Mouse (Mus musculus): ENCODE measurements around the gene Galnt18. TPM values are rescaled to one million over a fixed set of nuclear protein-coding genes. Genes with fewer than 3 reads are reported as not detected.

Gene Galnt18
- polyA plus RNA-seq, 1 experiment from 2014 or later: 13.6 TPM

GRCm38 (mm10) chr7:111483896-111484295 is 295.9 kb downstream of the Galnt18 start:
- H3K27me3 ChIP-seq (ENCODE audit: control insufficient read depth, insufficient read depth, low read length): no peaks in the 10 kb centered on the region
- no peak overlapping the region for H3K4me3 ChIP-seq (ENCODE audit: control insufficient read depth in 1 of 2, insufficient read depth in 1 of 2, low read depth in 1 of 2, low read length in 2 of 2)
- no peak overlapping the region for H3K9ac ChIP-seq (ENCODE audit: low read length)
- WGBS: 71% methylated on average over 4 of the region's 4 CpGs
- no peak for ATAC-seq (ENCODE audit: insufficient number of reproducible peaks, insufficient read depth, low FRiP score, low read depth)
- H3K9me3 ChIP-seq (ENCODE audit: control insufficient read depth, low read length): no peaks in the 10 kb centered on the region
- no peak overlapping the region for H3K4me2 ChIP-seq (ENCODE audit: low read length)
- H3K4me1 ChIP-seq (ENCODE audit: control insufficient read depth in 2 of 2, insufficient read depth in 2 of 2, low read length in 2 of 2): 0 out of 4 replicates have a peak, but pooled peaks cover 0 to 2% of the 10 kb centered on the region in 2 experiments
- no peaks in the 10 kb centered on the region for H3K36me3 ChIP-seq (ENCODE audit: control insufficient read depth, insufficient read depth, low read length)
- 0 out of 4 replicates have a peak overlapping the region, but pooled peaks of 1 of the 2 experiments have one; percentile 2 for H3K27ac ChIP-seq (replicated peaks in 1 of 2; ENCODE audit: control insufficient read depth in 1 of 2, insufficient read depth in 1 of 2, low read depth in 2 of 2, low read length in 2 of 2)

DNA sequence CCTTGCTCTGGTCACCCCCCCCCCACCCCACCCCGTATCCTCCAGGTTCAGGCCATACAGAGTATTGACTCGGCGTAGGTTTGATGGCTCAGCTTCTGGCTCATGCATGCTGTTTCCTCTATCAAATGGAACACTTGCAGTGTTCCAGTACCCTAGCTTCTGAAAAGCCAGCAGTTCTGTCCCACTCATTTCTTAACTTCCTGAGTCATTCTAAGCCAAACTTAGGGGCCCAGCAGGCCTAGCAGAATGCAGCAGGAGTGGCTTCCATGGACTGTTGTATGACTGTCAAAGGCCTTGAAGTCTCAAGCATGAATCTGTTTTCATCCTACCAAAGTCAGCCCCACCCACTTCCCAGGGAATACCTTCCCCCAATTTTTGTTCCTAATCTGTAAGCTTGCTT is 296.5 kb downstream of the Galnt18 start:
- no peak for ATAC-seq (ENCODE audit: insufficient number of reproducible peaks, insufficient read depth, low FRiP score, low read depth)
- H3K4me3 ChIP-seq (ENCODE audit: control insufficient read depth in 1 of 2, insufficient read depth in 1 of 2, low read depth in 1 of 2, low read length in 2 of 2): no peak overlapping the region
- H3K9ac ChIP-seq (ENCODE audit: low read length): no peak overlapping the region
- H3K4me2 ChIP-seq (ENCODE audit: low read length): no peak overlapping the region
- no peaks in the 10 kb centered on the region for H3K36me3 ChIP-seq (ENCODE audit: control insufficient read depth, insufficient read depth, low read length)
- H3K27ac ChIP-seq (replicated peaks in 1 of 2; ENCODE audit: control insufficient read depth in 1 of 2, insufficient read depth in 1 of 2, low read depth in 2 of 2, low read length in 2 of 2): 0 out of 4 replicates have a peak overlapping the region, but pooled peaks of 1 of the 2 experiments have one; percentile 2
- 95% methylated on average over 3 of the region's 3 CpGs for WGBS
- H3K27me3 ChIP-seq (ENCODE audit: control insufficient read depth, insufficient read depth, low read length): no peaks in the 10 kb centered on the region
- H3K4me1 ChIP-seq (ENCODE audit: control insufficient read depth in 2 of 2, insufficient read depth in 2 of 2, low read length in 2 of 2): 0 out of 4 replicates have a peak, but pooled peaks cover 0 to 2% of the 10 kb centered on the region in 2 experiments
- H3K9me3 ChIP-seq (ENCODE audit: control insufficient read depth, low read length): no peaks in the 10 kb centered on the region

DNA sequence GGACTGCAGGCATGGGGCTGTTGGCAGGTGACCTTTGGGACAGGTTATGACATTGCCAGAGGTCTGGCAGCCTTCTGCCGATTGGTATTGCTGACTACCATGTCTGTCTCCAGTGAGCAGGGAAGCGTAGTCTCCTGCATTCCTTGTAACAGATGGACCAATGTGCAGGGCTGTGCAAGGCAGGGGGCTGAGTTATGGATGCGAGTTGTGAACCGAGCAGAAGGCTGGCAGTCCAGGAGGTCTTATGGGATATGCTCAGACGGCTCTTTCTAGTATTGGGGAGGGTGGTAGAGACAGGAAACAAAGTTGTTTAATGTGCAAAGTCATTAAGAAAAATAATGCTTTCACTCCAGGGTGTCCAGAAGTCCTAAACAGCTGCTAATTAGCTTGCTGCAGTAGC is 312.1 kb downstream of the Galnt18 start:
- WGBS: 71% methylated on average over 5 of the region's 5 CpGs
- H3K4me2 ChIP-seq (ENCODE audit: low read length): no peak overlapping the region
- H3K27me3 ChIP-seq (ENCODE audit: control insufficient read depth, insufficient read depth, low read length): no peaks in the 10 kb centered on the region
- H3K4me3 ChIP-seq (ENCODE audit: control insufficient read depth in 1 of 2, insufficient read depth in 1 of 2, low read depth in 1 of 2, low read length in 2 of 2): no peak overlapping the region
- H3K9me3 ChIP-seq (ENCODE audit: control insufficient read depth, low read length): no peaks in the 10 kb centered on the region
- H3K27ac ChIP-seq (replicated peaks in 1 of 2; ENCODE audit: control insufficient read depth in 1 of 2, insufficient read depth in 1 of 2, low read depth in 2 of 2, low read length in 2 of 2): no peak overlapping the region
- no peaks in the 10 kb centered on the region for H3K36me3 ChIP-seq (ENCODE audit: control insufficient read depth, insufficient read depth, low read length)
- no peak overlapping the region for H3K9ac ChIP-seq (ENCODE audit: low read length)
- no peaks in the 10 kb centered on the region for H3K4me1 ChIP-seq (ENCODE audit: control insufficient read depth in 2 of 2, insufficient read depth in 2 of 2, low read length in 2 of 2)
- no peak for ATAC-seq (ENCODE audit: insufficient number of reproducible peaks, insufficient read depth, low FRiP score, low read depth)

DNA sequence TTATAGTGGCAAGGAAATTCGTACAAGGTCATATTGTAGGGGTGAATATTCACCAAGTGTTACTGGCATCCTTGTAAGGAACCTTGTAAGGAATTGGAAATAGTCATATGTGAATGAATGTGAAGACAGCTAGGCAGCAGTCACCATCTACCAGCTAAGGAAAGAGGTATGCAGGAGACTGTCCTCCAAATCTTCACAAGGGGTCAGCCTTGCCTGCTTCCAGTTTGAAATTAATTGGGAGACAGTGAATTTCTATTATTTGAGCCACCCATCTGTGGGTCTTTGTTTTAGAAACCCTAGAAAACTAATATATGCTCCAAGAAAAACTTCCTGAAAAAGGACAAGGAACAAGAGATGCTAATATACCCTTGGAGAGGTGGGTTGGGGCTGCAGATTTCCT is 313.1 kb downstream of the Galnt18 start:
- Histone ChIP-seq H3K36me3 (ENCODE audit: control insufficient read depth, insufficient read depth, low read length) (no peaks in the 10 kb centered on the region), H3K27ac (replicated peaks in 1 of 2; ENCODE audit: control insufficient read depth in 1 of 2, insufficient read depth in 1 of 2, low read depth in 2 of 2, low read length in 2 of 2) (no peak overlapping the region), H3K27me3 (ENCODE audit: control insufficient read depth, insufficient read depth, low read length) (no peaks in the 10 kb centered on the region), H3K9ac (ENCODE audit: low read length) (no peak overlapping the region), H3K9me3 (ENCODE audit: control insufficient read depth, low read length) (no peaks in the 10 kb centered on the region), H3K4me2 (ENCODE audit: low read length) (no peak overlapping the region), H3K4me3 (ENCODE audit: control insufficient read depth in 1 of 2, insufficient read depth in 1 of 2, low read depth in 1 of 2, low read length in 2 of 2) (no peak overlapping the region), H3K4me1 (ENCODE audit: control insufficient read depth in 2 of 2, insufficient read depth in 2 of 2, low read length in 2 of 2) (no peaks in the 10 kb centered on the region)
- no peak for ATAC-seq (ENCODE audit: insufficient number of reproducible peaks, insufficient read depth, low FRiP score, low read depth)
- WGBS: 66% methylated on average over 1 of the region's 1 CpGs

DNA sequence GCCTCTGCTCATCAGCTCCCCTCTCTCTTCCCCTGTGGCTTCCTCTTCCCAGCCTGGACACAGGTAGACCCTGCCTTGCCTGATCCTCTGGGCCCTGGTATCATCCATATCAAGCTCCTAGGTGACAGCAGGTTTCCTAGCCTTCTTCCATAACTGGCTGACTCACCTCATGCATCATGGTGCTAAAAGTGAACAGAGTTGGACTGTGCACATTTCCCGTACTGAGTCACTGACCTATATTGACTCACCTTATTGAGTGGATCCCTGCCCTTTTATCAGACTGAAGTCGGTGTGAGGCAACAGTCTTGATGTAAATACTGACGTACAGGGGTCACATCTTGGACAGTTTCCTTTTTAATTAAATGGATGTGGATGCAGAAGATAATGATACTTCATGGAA is 313.7 kb downstream of the Galnt18 start:
- Histone ChIP-seq H3K9ac (ENCODE audit: low read length) (no peak overlapping the region), H3K4me2 (ENCODE audit: low read length) (no peak overlapping the region), H3K36me3 (ENCODE audit: control insufficient read depth, insufficient read depth, low read length) (no peaks in the 10 kb centered on the region), H3K4me3 (ENCODE audit: control insufficient read depth in 1 of 2, insufficient read depth in 1 of 2, low read depth in 1 of 2, low read length in 2 of 2) (no peak overlapping the region), H3K27ac (replicated peaks in 1 of 2; ENCODE audit: control insufficient read depth in 1 of 2, insufficient read depth in 1 of 2, low read depth in 2 of 2, low read length in 2 of 2) (no peak overlapping the region), H3K9me3 (ENCODE audit: control insufficient read depth, low read length) (no peaks in the 10 kb centered on the region), H3K27me3 (ENCODE audit: control insufficient read depth, insufficient read depth, low read length) (no peaks in the 10 kb centered on the region), H3K4me1 (ENCODE audit: control insufficient read depth in 2 of 2, insufficient read depth in 2 of 2, low read length in 2 of 2) (no peaks in the 10 kb centered on the region)
- WGBS: 74% methylated on average over 3 of the region's 3 CpGs
- no peak for ATAC-seq (ENCODE audit: insufficient number of reproducible peaks, insufficient read depth, low FRiP score, low read depth)

DNA sequence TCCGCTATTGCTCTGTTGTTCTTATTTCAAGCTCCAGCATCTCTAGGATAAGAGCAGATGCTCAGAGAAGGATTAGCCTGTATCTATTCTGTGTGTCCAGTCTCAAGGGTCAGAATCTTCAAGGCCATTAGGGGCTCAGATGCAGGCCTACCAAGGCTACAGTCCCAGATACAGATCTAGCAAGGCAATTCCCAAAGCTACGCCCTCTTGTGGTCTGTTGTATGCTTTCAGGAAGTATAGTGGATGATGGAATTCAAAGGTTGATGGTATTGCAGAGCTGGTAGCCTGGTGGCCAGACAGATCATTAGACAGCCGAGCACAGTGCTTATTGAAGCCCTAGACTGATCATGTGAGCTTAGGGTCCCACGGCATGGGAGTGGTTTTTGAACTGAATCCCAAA is 320.1 kb downstream of the Galnt18 start:
- Histone ChIP-seq H3K4me2 (ENCODE audit: low read length) (no peak overlapping the region), H3K4me3 (ENCODE audit: control insufficient read depth in 1 of 2, insufficient read depth in 1 of 2, low read depth in 1 of 2, low read length in 2 of 2) (no peak overlapping the region), H3K9ac (ENCODE audit: low read length) (no peak overlapping the region), H3K4me1 (ENCODE audit: control insufficient read depth in 2 of 2, insufficient read depth in 2 of 2, low read length in 2 of 2) (no peaks in the 10 kb centered on the region), H3K27me3 (ENCODE audit: control insufficient read depth, insufficient read depth, low read length) (no peaks in the 10 kb centered on the region), H3K36me3 (ENCODE audit: control insufficient read depth, insufficient read depth, low read length) (no peaks in the 10 kb centered on the region), H3K9me3 (ENCODE audit: control insufficient read depth, low read length) (0 out of 2 replicates have a peak, but pooled peaks cover 4% of the 10 kb centered on the region), H3K27ac (replicated peaks in 1 of 2; ENCODE audit: control insufficient read depth in 1 of 2, insufficient read depth in 1 of 2, low read depth in 2 of 2, low read length in 2 of 2) (no peak overlapping the region)
- no peak for ATAC-seq (ENCODE audit: insufficient number of reproducible peaks, insufficient read depth, low FRiP score, low read depth)
- WGBS: 81% methylated on average over 4 of the region's 4 CpGs

DNA sequence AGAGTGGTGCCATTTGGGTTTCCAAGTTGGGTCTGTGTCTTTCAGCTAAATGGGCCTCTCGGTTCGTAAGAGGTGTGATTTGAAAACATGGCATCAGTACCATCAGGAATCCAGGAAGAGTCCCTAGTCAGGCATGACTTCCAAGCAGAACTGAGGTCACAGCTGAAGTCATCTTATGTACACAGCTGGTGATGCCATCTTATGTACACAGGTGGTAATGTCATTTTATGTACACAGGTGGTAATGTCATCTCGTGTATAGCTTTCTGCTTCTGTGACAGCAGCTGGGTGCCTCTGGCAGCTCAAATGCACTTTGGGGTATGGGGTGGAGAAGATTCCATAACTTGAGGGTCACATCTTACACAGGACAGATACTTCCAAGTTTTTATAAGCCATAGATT is 323.8 kb downstream of the Galnt18 start:
- Histone ChIP-seq H3K9me3 (ENCODE audit: control insufficient read depth, low read length) (0 out of 2 replicates have a peak, but pooled peaks cover 4% of the 10 kb centered on the region), H3K27me3 (ENCODE audit: control insufficient read depth, insufficient read depth, low read length) (no peaks in the 10 kb centered on the region), H3K4me2 (ENCODE audit: low read length) (no peak overlapping the region), H3K4me1 (ENCODE audit: control insufficient read depth in 2 of 2, insufficient read depth in 2 of 2, low read length in 2 of 2) (peaks cover 4 to 7% of the 10 kb centered on the region in 2 experiments), H3K4me3 (ENCODE audit: control insufficient read depth in 1 of 2, insufficient read depth in 1 of 2, low read depth in 1 of 2, low read length in 2 of 2) (no peak overlapping the region), H3K27ac (replicated peaks in 1 of 2; ENCODE audit: control insufficient read depth in 1 of 2, insufficient read depth in 1 of 2, low read depth in 2 of 2, low read length in 2 of 2) (no peak overlapping the region), H3K9ac (ENCODE audit: low read length) (no peak overlapping the region), H3K36me3 (ENCODE audit: control insufficient read depth, insufficient read depth, low read length) (no peaks in the 10 kb centered on the region)
- 76% methylated on average over 3 of the region's 3 CpGs for WGBS
- no peak for ATAC-seq (ENCODE audit: insufficient number of reproducible peaks, insufficient read depth, low FRiP score, low read depth)

GRCm38 (mm10) chr7:111455541-111455940 is 324.2 kb downstream of the Galnt18 start:
- 87% methylated on average over 4 of the region's 4 CpGs for WGBS

More at GRCm38 (mm10) chr7:111455541-111455940, 324.2 kb downstream of the Galnt18 start:
- Histone ChIP-seq H3K27ac (replicated peaks in 1 of 2; ENCODE audit: control insufficient read depth in 1 of 2, insufficient read depth in 1 of 2, low read depth in 2 of 2, low read length in 2 of 2) (no peak overlapping the region), H3K4me1 (ENCODE audit: control insufficient read depth in 2 of 2, insufficient read depth in 2 of 2, low read length in 2 of 2) (peaks cover 7 to 11% of the 10 kb centered on the region in 2 experiments), H3K36me3 (ENCODE audit: control insufficient read depth, insufficient read depth, low read length) (no peaks in the 10 kb centered on the region), H3K27me3 (ENCODE audit: control insufficient read depth, insufficient read depth, low read length) (no peaks in the 10 kb centered on the region), H3K9me3 (ENCODE audit: control insufficient read depth, low read length) (0 out of 2 replicates have a peak, but pooled peaks cover 4% of the 10 kb centered on the region), H3K4me3 (ENCODE audit: control insufficient read depth in 1 of 2, insufficient read depth in 1 of 2, low read depth in 1 of 2, low read length in 2 of 2) (no peak overlapping the region), H3K4me2 (ENCODE audit: low read length) (no peak overlapping the region), H3K9ac (ENCODE audit: low read length) (no peak overlapping the region)
- no peak for ATAC-seq (ENCODE audit: insufficient number of reproducible peaks, insufficient read depth, low FRiP score, low read depth)
